Mouse (Mus musculus) cerebellum, postnatal 10 days (tissue): ENCODE data around the gene Vmn1r12.
"Not testable (repeated sequence)": the region's sequence is repeated elsewhere in the genome, so short reads cannot be mapped to it uniquely, and the experiment has no call there.

ENCODE experiments used
- DNase-seq, 2 experiments: peaks; one replicate each; pipeline ENCODE4 v3.0.0; 2021; ENCODE audit warnings: mixed read lengths in 2 of 2

Gene Vmn1r12

DNA sequence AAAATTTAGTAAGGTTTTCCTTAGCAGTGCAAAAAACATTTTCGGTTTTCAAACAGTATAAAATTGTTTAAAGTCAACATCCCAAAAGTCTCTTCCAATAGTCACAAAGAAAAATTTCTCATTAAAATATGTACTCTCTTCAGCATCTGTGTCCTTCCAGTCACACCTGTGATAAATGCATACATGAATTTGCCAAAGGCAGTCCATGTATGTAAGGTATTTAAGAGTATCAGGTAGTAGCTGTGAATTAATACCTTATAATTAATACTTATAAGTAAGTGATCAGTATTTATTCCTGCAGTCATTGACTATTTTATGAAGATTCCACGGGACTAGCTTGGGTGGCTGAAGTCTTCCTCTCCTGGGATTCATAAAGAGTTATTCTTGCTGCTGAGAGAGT, at the start of gene Vmn1r12:
Gene Vmn1r12, plus strand, starts transcription at position 301 of the 400 bp plus-strand sequence.
- no peak for DNase-seq

- no peak for DNase-seq
These were observed 47.6 kb upstream of the Vmn1r12 start, which contains the start of gene Vmn1r10 for GRCm38 (mm10) chr6:57109154-57109553. Vmn1r10 (plus strand) TSS chr6:57109454.

GRCm38 (mm10) chr6:57133155-57133554, 23.6 kb upstream of the Vmn1r12 start, which contains the start of gene Vmn1r11:
Vmn1r11 (plus strand) TSS chr6:57133455.
- no peak for DNase-seq

GRCm38 (mm10) chr6:57190016-57190415, 33.3 kb downstream of the Vmn1r12 start:
- not testable (repeated sequence) for DNase-seq

DNA sequence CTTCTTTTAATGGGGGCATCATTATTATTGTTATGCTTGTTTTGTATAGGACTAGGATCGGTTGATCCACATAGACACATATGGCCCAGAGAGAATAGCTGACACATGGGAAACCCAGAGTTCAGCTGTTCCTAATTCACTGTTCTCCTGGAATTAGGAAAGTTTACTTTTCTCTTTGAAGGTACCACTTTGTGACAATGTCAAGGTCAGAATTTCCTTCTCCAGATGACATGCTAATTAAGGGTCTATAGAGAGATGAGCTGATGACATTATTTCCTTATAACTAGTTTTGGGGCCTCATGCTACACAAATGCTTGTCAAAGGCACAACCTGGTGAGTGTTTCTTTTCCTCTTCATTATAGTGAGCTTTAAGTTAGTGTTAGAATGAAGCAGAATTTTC, 46.3 kb downstream of the Vmn1r12 start, which contains the start of gene Vmn1r13:
Gene Vmn1r13, plus strand, starts transcription at position 301 of the 400 bp plus-strand sequence.
- DNase-seq: not testable (repeated sequence)
